Mouse (Mus musculus): ENCODE data around the gene Adat3.
"Not testable (repeated sequence)": the region's sequence is repeated elsewhere in the genome, so short reads cannot be mapped to it uniquely, and the experiment has no call there.

Adat3 gene

GRCm38 (mm10) chr10:80611024-80611423 lies 8.3 kb downstream of the Adat3 start:
- peak; percentile 56 to 68 for DNase-seq

GRCm38 (mm10) chr10:80611905-80612304 lies 9.2 kb downstream of the Adat3 start:
- DNase-seq, result no peak

- no peak for DNase-seq
These were observed 11.1 kb downstream of the Adat3 start for GRCm38 (mm10) chr10:80613821-80614220.

- peak in 1 of 2 experiments; percentile 8 for DNase-seq
These were observed 11.7 kb downstream of the Adat3 start for GRCm38 (mm10) chr10:80614351-80614750.

GRCm38 (mm10) chr10:80618181-80618580 lies 15.5 kb downstream of the Adat3 start:
- DNase-seq, result no peak

- DNase-seq, result no peak
These were observed 17.0 kb downstream of the Adat3 start for GRCm38 (mm10) chr10:80619465-80620244.

- DNase-seq, result no peak
These were observed 17.7 kb downstream of the Adat3 start for GRCm38 (mm10) chr10:80620365-80620764.

- DNase-seq, result peak in 1 of 2 experiments; percentile 54
These were observed 18.4 kb downstream of the Adat3 start for GRCm38 (mm10) chr10:80620796-80621689.

- DNase-seq, result no peak
These were observed 18.9 kb downstream of the Adat3 start for GRCm38 (mm10) chr10:80621690-80621939.

GRCm38 (mm10) chr10:80621940-80622660 lies 19.4 kb downstream of the Adat3 start:
- peak; percentile 99 to 100 for DNase-seq

- peak; percentile 46 to 79 for DNase-seq
These were observed 20.2 kb downstream of the Adat3 start, which contains the start of gene Csnk1g2 for GRCm38 (mm10) chr10:80622661-80623456. Gene Csnk1g2, plus strand, starts transcription at chr10:80622838.

GRCm38 (mm10) chr10:80623457-80624191 lies 20.9 kb downstream of the Adat3 start:
- peak; percentile 63 to 69 for DNase-seq

- no peak for DNase-seq
These were observed 23.1 kb downstream of the Adat3 start for GRCm38 (mm10) chr10:80625764-80626163.

GRCm38 (mm10) chr10:80627685-80628084 lies 25.0 kb downstream of the Adat3 start:
- no peak for DNase-seq

GRCm38 (mm10) chr10:80628925-80629324 lies 26.2 kb downstream of the Adat3 start:
- no peak for DNase-seq

- no peak for DNase-seq
These were observed 32.7 kb downstream of the Adat3 start for GRCm38 (mm10) chr10:80635345-80635744.

- no peak for DNase-seq
These were observed 44.3 kb downstream of the Adat3 start for GRCm38 (mm10) chr10:80646936-80647335.

GRCm38 (mm10) chr10:80649910-80650309 lies 47.2 kb downstream of the Adat3 start:
- DNase-seq, result not testable (repeated sequence)

GRCm38 (mm10) chr10:80650392-80650791 lies 47.7 kb downstream of the Adat3 start:
- DNase-seq, result no peak

- DNase-seq, result no peak
These were observed 50.6 kb downstream of the Adat3 start for GRCm38 (mm10) chr10:80653156-80653720.

GRCm38 (mm10) chr10:80654866-80655265 lies 52.2 kb downstream of the Adat3 start:
- peak in 1 of 2 experiments; percentile 50 for DNase-seq
